Mouse (Mus musculus): ENCODE data around the gene Mrpl41. TPM values are rescaled to one million over a fixed set of nuclear protein-coding genes. Genes with fewer than 3 reads are reported as not detected.
A peak's percentile ranks its signal among the peaks of the same experiment; 100 is the strongest.
"Not testable (repeated sequence)": the region's sequence is repeated elsewhere in the genome, so short reads cannot be mapped to it uniquely, and the experiment has no call there.

Mrpl41 gene
- polyA plus RNA-seq, 1 experiment from 2014 or later, result 110 TPM

GRCm38 (mm10) chr2:24974452-24974851 lies 446 bp downstream of the Mrpl41 start:
- ATAC-seq (ENCODE audit: low read depth); H3K9me3 ChIP-seq (replicated peaks); H3K27me3 ChIP-seq; DNase-seq: not testable (repeated sequence)
- Histone ChIP-seq H3K27ac (peak overlapping the region; percentile 85), H3K4me3 (replicated peaks) (peak overlapping the region; percentile 88), H3K9ac (peak overlapping the region; percentile 89), H3K4me1 (replicated peaks) (peaks cover 43% of the 10 kb centered on the region), H3K4me2 (peak overlapping the region; percentile 80), H3K36me3 (peaks cover 36% of the 10 kb centered on the region)
- under 1% methylated on average over 17 of the region's 17 CpGs for WGBS (ENCODE audit: insufficient replicate concordance)

- Histone ChIP-seq H3K27ac (no peak overlapping the region), H3K4me1 (replicated peaks) (peaks cover 15% of the 10 kb centered on the region), H3K27me3 (no peaks in the 10 kb centered on the region), H3K9ac (no peak overlapping the region), H3K9me3 (replicated peaks) (no peaks in the 10 kb centered on the region), H3K4me2 (no peak overlapping the region), H3K36me3 (peaks cover 72% of the 10 kb centered on the region), H3K4me3 (replicated peaks) (no peak overlapping the region)
- ATAC-seq (ENCODE audit: low read depth), result no peak
- no peak for DNase-seq
- 68% methylated on average over 4 of the region's 4 CpGs for WGBS (ENCODE audit: insufficient replicate concordance)
Measured at GRCm38 (mm10) chr2:24970386-24970785, 4.5 kb downstream of the Mrpl41 start.

- peak within 1 kb of the TSS; percentile 80 for H3K4me3 ChIP-seq (replicated peaks)
- peak within 1 kb of the TSS; percentile 74 for H3K27ac ChIP-seq
- peak; percentile 88 for ATAC-seq (ENCODE audit: low read depth)
- peaks cover 66% of the 10 kb centered on the region for H3K36me3 ChIP-seq
- H3K27me3 ChIP-seq, result no peaks in the 10 kb centered on the region
- H3K4me2 ChIP-seq, result peak within 1 kb of the TSS; percentile 77
- peaks cover 19% of the 10 kb centered on the region for H3K4me1 ChIP-seq (replicated peaks)
- no peaks in the 10 kb centered on the region for H3K9me3 ChIP-seq (replicated peaks)
- peak; percentile 79 for DNase-seq
- peak within 1 kb of the TSS; percentile 86 for H3K9ac ChIP-seq
- under 1% methylated on average over 28 of the region's 28 CpGs for WGBS (ENCODE audit: insufficient replicate concordance)
Measured at GRCm38 (mm10) chr2:24962304-24963000, 12.4 kb downstream of the Mrpl41 start, which contains the start of gene Dph7. Gene Dph7, plus strand, starts transcription at chr2:24962400.

GRCm38 (mm10) chr2:24960910-24961309 lies 14.0 kb downstream of the Mrpl41 start:
- DNase-seq, result no peak
- WGBS (ENCODE audit: insufficient replicate concordance), result 51% methylated on average over 3 of the region's 3 CpGs

GRCm38 (mm10) chr2:24952537-24953055 lies 22.3 kb downstream of the Mrpl41 start:
- Histone ChIP-seq H3K9ac (peak overlapping the region; percentile 53), H3K4me1 (replicated peaks) (peaks cover 51% of the 10 kb centered on the region), H3K27ac (peak overlapping the region; percentile 83), H3K9me3 (replicated peaks) (no peaks in the 10 kb centered on the region), H3K36me3 (peaks cover 60% of the 10 kb centered on the region), H3K4me2 (peak overlapping the region; percentile 100), H3K4me3 (replicated peaks) (peak overlapping the region; percentile 36), H3K27me3 (no peaks in the 10 kb centered on the region)
- WGBS (ENCODE audit: insufficient replicate concordance), result 20% methylated on average over 4 of the region's 4 CpGs
- DNase-seq (no peak), ATAC-seq (ENCODE audit: low read depth) (peak; percentile 38)

More at GRCm38 (mm10) chr2:24960910-24961309, 14.0 kb downstream of the Mrpl41 start:
- Histone ChIP-seq H3K36me3 (peaks cover 69% of the 10 kb centered on the region), H3K9me3 (replicated peaks) (no peaks in the 10 kb centered on the region), H3K27me3 (no peaks in the 10 kb centered on the region), H3K4me1 (replicated peaks) (peaks cover 19% of the 10 kb centered on the region), H3K4me2 (no peak overlapping the region), H3K4me3 (replicated peaks) (no peak overlapping the region), H3K9ac (no peak overlapping the region), H3K27ac (no peak overlapping the region)
- ATAC-seq (ENCODE audit: low read depth), result no peak

DNA sequence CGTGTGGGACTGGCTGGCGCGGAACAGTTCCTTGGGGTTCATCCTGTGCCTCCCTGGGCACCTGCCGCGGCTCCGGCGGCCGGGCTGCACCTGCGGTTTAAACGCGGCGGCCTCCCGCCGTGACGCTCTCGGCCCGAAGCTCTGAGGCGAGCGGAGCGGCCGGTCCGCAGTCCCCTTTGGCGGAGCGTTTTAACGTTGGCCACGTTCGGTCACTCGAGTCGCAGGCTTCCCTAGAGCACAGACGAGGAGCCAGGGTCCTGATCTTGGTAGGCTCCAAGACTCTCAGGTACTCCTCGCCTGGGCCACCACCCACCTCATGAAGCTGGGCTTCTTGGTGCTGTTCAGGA lies 24.7 kb downstream of the Mrpl41 start:
- Histone ChIP-seq H3K9me3 (replicated peaks) (no peaks in the 10 kb centered on the region), H3K27ac (peak overlapping the region; percentile 87), H3K4me3 (replicated peaks) (peak overlapping the region; percentile 95), H3K4me2 (peak overlapping the region; percentile 100), H3K4me1 (replicated peaks) (peaks cover 48% of the 10 kb centered on the region), H3K9ac (peak overlapping the region; percentile 96), H3K36me3 (peaks cover 36% of the 10 kb centered on the region), H3K27me3 (no peaks in the 10 kb centered on the region)
- ATAC-seq (ENCODE audit: low read depth) (no peak; the same call in 1 of the 2 replicates), DNase-seq (peak; percentile 22)
- WGBS (ENCODE audit: insufficient replicate concordance), result 0% methylated on average over 31 of the region's 31 CpGs

DNA sequence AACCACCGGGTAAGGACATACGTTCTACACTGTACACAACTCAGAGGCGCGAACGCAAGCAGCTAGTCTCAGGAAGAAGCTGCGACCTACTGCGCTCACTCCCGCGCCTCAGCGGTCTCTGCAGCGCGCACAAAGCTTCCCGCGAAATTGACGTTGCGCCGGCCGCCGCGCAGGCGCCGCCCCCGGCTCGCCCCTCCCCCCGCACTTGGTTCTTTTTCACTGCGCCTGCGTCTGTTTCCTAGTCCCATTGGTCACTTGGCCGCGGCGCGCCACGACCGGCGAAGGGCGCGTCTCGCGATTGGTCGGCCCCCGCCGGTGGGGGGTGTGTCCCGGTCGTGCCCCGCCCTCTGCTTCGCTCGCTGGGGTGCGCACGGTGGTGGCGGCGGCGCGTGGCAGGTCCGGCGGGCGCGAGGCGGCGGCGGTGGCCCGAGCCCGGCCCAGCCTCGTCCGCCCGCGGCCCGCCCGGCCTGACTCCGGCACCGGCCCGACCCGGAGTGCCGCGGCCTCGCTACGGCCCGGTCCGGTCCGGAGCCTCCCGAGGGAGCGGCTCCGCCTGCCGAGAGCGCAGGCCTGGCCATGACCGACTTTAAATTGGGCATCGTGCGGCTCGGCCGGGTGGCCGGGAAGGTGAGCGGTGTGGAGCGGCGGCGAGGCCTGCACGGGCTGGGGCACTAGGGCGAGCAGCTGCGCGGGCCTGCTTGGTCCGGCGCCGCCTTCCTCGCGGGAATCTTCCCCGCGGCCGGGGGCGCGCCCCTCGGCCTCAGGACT lies 25.3 kb downstream of the Mrpl41 start, which contains the start of gene Zmynd19:
Gene Zmynd19, plus strand, starts transcription at position 372 of the 768 bp plus-strand sequence.
- Histone ChIP-seq H3K4me3 (replicated peaks) (peak within 1 kb of the TSS; percentile 95), H3K27me3 (no peaks in the 10 kb centered on the region), H3K27ac (peak within 1 kb of the TSS; percentile 87), H3K9ac (peak within 1 kb of the TSS; percentile 96), H3K9me3 (replicated peaks) (no peaks in the 10 kb centered on the region), H3K4me1 (replicated peaks) (peaks cover 43% of the 10 kb centered on the region), H3K4me2 (peak within 1 kb of the TSS; percentile 100), H3K36me3 (peaks cover 30% of the 10 kb centered on the region)
- ATAC-seq (ENCODE audit: low read depth) (peak; percentile 96), DNase-seq (peak; percentile 96)
- WGBS (ENCODE audit: insufficient replicate concordance), result under 1% methylated on average over 103 of the region's 108 CpGs

DNA sequence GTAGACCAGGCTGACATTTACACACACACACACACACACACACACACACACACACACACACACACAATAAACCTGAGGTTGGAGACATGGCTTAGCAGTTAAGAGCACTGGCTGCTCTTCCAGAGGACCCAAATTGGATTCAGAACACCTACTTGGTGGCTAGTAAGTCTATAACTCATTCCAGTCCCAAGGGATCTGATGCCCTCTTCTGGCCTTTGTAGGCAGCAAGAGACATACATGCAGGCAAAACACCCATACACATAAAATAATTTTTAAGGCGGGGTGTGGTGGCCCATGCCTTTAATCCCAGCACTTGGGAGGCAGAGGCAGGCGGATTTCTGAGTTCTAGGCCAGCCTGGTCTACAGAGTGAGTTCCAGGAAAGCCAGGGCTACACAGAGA lies 30.6 kb downstream of the Mrpl41 start:
- H3K9ac ChIP-seq; DNase-seq; H3K4me1 ChIP-seq (replicated peaks); H3K27ac ChIP-seq; H3K36me3 ChIP-seq; ATAC-seq (ENCODE audit: low read depth); H3K4me3 ChIP-seq (replicated peaks); H3K4me2 ChIP-seq; H3K9me3 ChIP-seq (replicated peaks); H3K27me3 ChIP-seq: not testable (repeated sequence)
- 23% methylated on average over 2 of the region's 2 CpGs for WGBS (ENCODE audit: insufficient replicate concordance)

- Histone ChIP-seq H3K4me3 (replicated peaks) (no peak overlapping the region), H3K27me3 (no peaks in the 10 kb centered on the region; the same call in 1 of the 2 replicates), H3K27ac (no peak overlapping the region), H3K9ac (no peak overlapping the region), H3K36me3 (no peaks in the 10 kb centered on the region), H3K4me2 (no peak overlapping the region), H3K4me1 (replicated peaks) (no peaks in the 10 kb centered on the region), H3K9me3 (replicated peaks) (no peaks in the 10 kb centered on the region)
- ATAC-seq (ENCODE audit: low read depth) (no peak), DNase-seq (no peak)
- 44% methylated on average over 4 of the region's 4 CpGs for WGBS (ENCODE audit: insufficient replicate concordance)
Measured at GRCm38 (mm10) chr2:24942092-24942491, 32.8 kb downstream of the Mrpl41 start.

DNA sequence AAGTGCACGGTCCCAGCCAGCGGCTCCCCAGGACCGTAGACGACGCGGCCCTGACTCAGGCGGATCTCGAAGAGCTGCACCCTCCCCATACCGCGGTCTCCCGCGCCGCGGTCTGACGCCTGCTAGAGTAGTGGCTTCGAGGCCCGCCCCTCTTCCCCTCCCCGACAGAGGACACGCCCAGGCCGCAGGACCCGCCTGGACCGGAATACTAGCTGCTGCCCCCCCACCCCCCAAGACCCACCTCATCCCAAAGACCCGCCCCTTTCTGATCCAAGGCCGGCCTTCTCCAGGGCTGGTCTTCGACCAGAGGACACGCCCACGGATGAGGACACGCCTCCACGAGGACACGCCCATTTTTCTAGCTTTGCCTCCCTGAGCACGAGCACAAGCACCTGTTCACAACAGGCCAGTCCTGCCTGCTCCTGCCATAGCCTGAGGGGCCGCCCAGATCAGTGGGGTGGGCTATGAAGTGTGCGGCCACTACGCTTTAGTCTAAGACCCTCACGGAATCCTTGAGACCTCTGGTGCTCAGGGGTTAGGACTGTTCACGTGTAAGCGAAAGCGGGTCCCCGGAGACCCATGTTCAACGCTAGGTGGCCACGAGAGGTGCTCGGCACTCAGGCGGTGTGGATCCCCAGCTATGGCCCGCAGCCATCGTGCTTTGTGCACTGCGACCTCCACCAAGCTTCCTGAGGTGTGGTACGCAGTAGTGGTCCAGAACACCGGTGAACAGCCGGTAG lies 39.7 kb downstream of the Mrpl41 start, which contains the start of gene Arrdc1:
Gene Arrdc1, minus strand, starts transcription at position 196 of the 740 bp plus-strand sequence.
- peaks cover 25% of the 10 kb centered on the region for H3K4me1 ChIP-seq (replicated peaks)
- no peaks in the 10 kb centered on the region for H3K9me3 ChIP-seq (replicated peaks)
- no peaks in the 10 kb centered on the region for H3K36me3 ChIP-seq
- peak within 1 kb of the TSS; percentile 85 for H3K27ac ChIP-seq
- ATAC-seq (ENCODE audit: low read depth) (peak; percentile 91), DNase-seq (peak; percentile 93)
- H3K4me3 ChIP-seq (replicated peaks), result peak within 1 kb of the TSS; percentile 78
- no peaks in the 10 kb centered on the region; the same call in 1 of the 2 replicates for H3K27me3 ChIP-seq
- peak within 1 kb of the TSS; percentile 98 for H3K4me2 ChIP-seq
- H3K9ac ChIP-seq, result peak within 1 kb of the TSS; percentile 86
- WGBS (ENCODE audit: insufficient replicate concordance), result under 1% methylated on average over 48 of the region's 49 CpGs
